Mouse (Mus musculus): ENCODE data around the gene Thsd4. TPM values are rescaled to one million over a fixed set of nuclear protein-coding genes. Genes with fewer than 3 reads are reported as not detected.
"Not testable (repeated sequence)": the region's sequence is repeated elsewhere in the genome, so short reads cannot be mapped to it uniquely, and the experiment has no call there.

Gene Thsd4
- polyA plus RNA-seq, 1 experiment, result 0.97 TPM

GRCm38 (mm10) chr9:60280786-60281185, 241.1 kb downstream of the Thsd4 start:
- H3K27ac ChIP-seq (ENCODE audit: control insufficient read depth, insufficient read depth, low read depth, low read length, poor library complexity), result no peak overlapping the region
- TF ChIP-seq POLR2A (IDR thresholded peaks at IDR 0.05; ENCODE audit: borderline replicate concordance, control insufficient read depth, low read depth, low read length), result no peak
- no peak for TF ChIP-seq CTCF (IDR thresholded peaks at IDR 0.05; ENCODE audit: control insufficient read depth, insufficient read depth, low read length)
- WGBS, result 74% methylated on average over 5 of the region's 5 CpGs
- no peak overlapping the region for H3K4me3 ChIP-seq (replicated peaks; ENCODE audit: control insufficient read depth, low read depth, low read length)
- H3K4me1 ChIP-seq (ENCODE audit: control insufficient read depth, insufficient read depth, low read length), result peaks cover 1% of the 10 kb centered on the region; the same call in 1 of the 2 replicates

GRCm38 (mm10) chr9:60279556-60279955, 242.3 kb downstream of the Thsd4 start:
- no peak overlapping the region for H3K4me3 ChIP-seq (replicated peaks; ENCODE audit: control insufficient read depth, low read depth, low read length)
- WGBS, result 32% methylated on average over 6 of the region's 6 CpGs
- H3K4me1 ChIP-seq (ENCODE audit: control insufficient read depth, insufficient read depth, low read length), result peaks cover 1% of the 10 kb centered on the region; the same call in 1 of the 2 replicates
- no peak overlapping the region for H3K27ac ChIP-seq (ENCODE audit: control insufficient read depth, insufficient read depth, low read depth, low read length, poor library complexity)
- TF ChIP-seq POLR2A (IDR thresholded peaks at IDR 0.05; ENCODE audit: borderline replicate concordance, control insufficient read depth, low read depth, low read length) (no peak), CTCF (IDR thresholded peaks at IDR 0.05; ENCODE audit: control insufficient read depth, insufficient read depth, low read length) (no peak)

- no peak overlapping the region for H3K27ac ChIP-seq (ENCODE audit: control insufficient read depth, insufficient read depth, low read depth, low read length, poor library complexity)
These were observed 245.5 kb downstream of the Thsd4 start for GRCm38 (mm10) chr9:60276351-60276750.

DNA sequence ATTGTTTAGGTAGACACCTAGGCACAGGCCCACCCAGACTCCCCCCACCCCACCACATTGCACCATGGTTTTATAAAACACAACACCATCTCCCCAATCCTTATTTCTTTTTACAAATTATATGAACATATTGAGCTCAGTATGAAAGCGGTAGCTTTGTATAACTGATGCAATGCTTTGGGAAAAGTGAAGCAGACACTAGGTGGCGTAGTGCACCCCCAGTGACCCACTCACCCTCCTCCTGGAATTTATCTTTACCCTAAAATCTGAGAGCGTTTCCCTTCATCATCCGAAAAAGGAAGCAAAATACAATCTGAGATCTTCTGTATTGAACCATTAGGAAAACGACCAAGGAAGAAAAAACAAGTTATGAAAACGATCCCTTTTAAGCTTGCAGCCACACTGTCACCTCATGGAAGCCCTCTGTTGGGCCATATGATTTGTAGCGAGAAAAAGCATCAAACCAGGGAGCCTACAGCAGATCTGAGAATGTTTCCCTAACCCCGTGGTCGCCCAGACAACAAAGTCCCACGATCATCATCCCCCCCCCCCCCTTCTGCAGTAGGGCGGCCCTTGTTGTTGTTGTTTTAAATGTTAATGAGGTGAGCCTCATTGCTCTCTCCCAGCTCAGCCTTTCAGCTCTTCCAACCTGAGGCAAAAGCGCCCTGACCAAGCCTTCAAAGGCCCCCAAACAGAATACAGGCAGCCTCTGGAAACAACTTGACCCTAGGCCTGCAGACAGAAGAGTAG, 246.3 kb downstream of the Thsd4 start:
- WGBS, result 32% methylated on average over 12 of the region's 12 CpGs
- Histone ChIP-seq H3K27ac (ENCODE audit: control insufficient read depth, insufficient read depth, low read depth, low read length, poor library complexity) (no peak overlapping the region), H3K4me3 (replicated peaks; ENCODE audit: control insufficient read depth, low read depth, low read length) (no peak overlapping the region), H3K4me1 (ENCODE audit: control insufficient read depth, insufficient read depth, low read length) (peaks cover 1% of the 10 kb centered on the region; the same call in 1 of the 2 replicates)
- TF ChIP-seq POLR2A (IDR thresholded peaks at IDR 0.05; ENCODE audit: borderline replicate concordance, control insufficient read depth, low read depth, low read length) (no peak), CTCF (IDR thresholded peaks at IDR 0.05; ENCODE audit: control insufficient read depth, insufficient read depth, low read length) (peak; percentile 34; the same call in 1 of the 2 replicates)

More at GRCm38 (mm10) chr9:60276351-60276750, 245.5 kb downstream of the Thsd4 start:
- WGBS, result 53% methylated on average over 5 of the region's 5 CpGs
- TF ChIP-seq CTCF (IDR thresholded peaks at IDR 0.05; ENCODE audit: control insufficient read depth, insufficient read depth, low read length), result no peak
- TF ChIP-seq POLR2A (IDR thresholded peaks at IDR 0.05; ENCODE audit: borderline replicate concordance, control insufficient read depth, low read depth, low read length), result no peak
- no peak overlapping the region for H3K4me3 ChIP-seq (replicated peaks; ENCODE audit: control insufficient read depth, low read depth, low read length)
- H3K4me1 ChIP-seq (ENCODE audit: control insufficient read depth, insufficient read depth, low read length), result peaks cover 1% of the 10 kb centered on the region; the same call in 1 of the 2 replicates

- H3K4me3 ChIP-seq (replicated peaks; ENCODE audit: control insufficient read depth, low read depth, low read length), result no peak overlapping the region
- no peak overlapping the region for H3K27ac ChIP-seq (ENCODE audit: control insufficient read depth, insufficient read depth, low read depth, low read length, poor library complexity)
- no peak for TF ChIP-seq CTCF (IDR thresholded peaks at IDR 0.05; ENCODE audit: control insufficient read depth, insufficient read depth, low read length)
- no peak for TF ChIP-seq POLR2A (IDR thresholded peaks at IDR 0.05; ENCODE audit: borderline replicate concordance, control insufficient read depth, low read depth, low read length)
- 45% methylated on average over 4 of the region's 4 CpGs for WGBS
- H3K4me1 ChIP-seq (ENCODE audit: control insufficient read depth, insufficient read depth, low read length), result no peaks in the 10 kb centered on the region; the same call in 1 of the 2 replicates
These were observed 247.3 kb downstream of the Thsd4 start for GRCm38 (mm10) chr9:60274503-60274902.

DNA sequence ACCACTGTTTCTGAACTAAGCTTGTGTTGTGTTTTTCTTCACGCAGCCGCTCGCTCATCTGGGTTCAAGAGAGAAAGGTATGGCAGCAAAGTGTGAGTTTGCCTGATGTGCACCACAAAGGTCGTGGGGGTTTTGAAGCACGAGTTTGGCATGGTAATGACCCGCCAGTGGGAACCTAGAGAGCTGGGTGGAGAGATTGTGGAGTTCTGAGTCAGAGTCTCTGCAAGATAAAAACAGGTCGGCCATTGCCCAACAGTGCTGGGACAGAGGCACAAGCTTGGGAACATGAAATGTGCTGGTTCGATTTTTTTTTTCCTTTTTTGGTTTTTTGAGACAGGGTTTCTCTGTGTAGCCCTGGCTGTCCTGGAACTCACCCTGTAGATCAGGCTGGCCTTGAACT, 249.5 kb downstream of the Thsd4 start:
- H3K4me3 ChIP-seq (replicated peaks; ENCODE audit: control insufficient read depth, low read depth, low read length); H3K27ac ChIP-seq (ENCODE audit: control insufficient read depth, insufficient read depth, low read depth, low read length, poor library complexity); H3K4me1 ChIP-seq (ENCODE audit: control insufficient read depth, insufficient read depth, low read length): not testable (repeated sequence)
- 71% methylated on average over 8 of the region's 8 CpGs for WGBS

GRCm38 (mm10) chr9:60271940-60272339, 249.9 kb downstream of the Thsd4 start:
- H3K27ac ChIP-seq (ENCODE audit: control insufficient read depth, insufficient read depth, low read depth, low read length, poor library complexity), result no peak overlapping the region
- no peak for TF ChIP-seq POLR2A (IDR thresholded peaks at IDR 0.05; ENCODE audit: borderline replicate concordance, control insufficient read depth, low read depth, low read length)
- TF ChIP-seq CTCF (IDR thresholded peaks at IDR 0.05; ENCODE audit: control insufficient read depth, insufficient read depth, low read length), result no peak
- no peaks in the 10 kb centered on the region for H3K4me1 ChIP-seq (ENCODE audit: control insufficient read depth, insufficient read depth, low read length)
- H3K4me3 ChIP-seq (replicated peaks; ENCODE audit: control insufficient read depth, low read depth, low read length), result no peak overlapping the region
- WGBS, result 62% methylated on average over 2 of the region's 2 CpGs

GRCm38 (mm10) chr9:60269807-60270206, 252.0 kb downstream of the Thsd4 start:
- H3K27ac ChIP-seq (ENCODE audit: control insufficient read depth, insufficient read depth, low read depth, low read length, poor library complexity), result no peak overlapping the region
- 66% methylated on average over 5 of the region's 5 CpGs for whole genome bisulfite sequencing

GRCm38 (mm10) chr9:60267273-60267626, 254.6 kb downstream of the Thsd4 start:
- no peaks in the 10 kb centered on the region for H3K4me1 ChIP-seq (ENCODE audit: control insufficient read depth, insufficient read depth, low read length)
- no peak overlapping the region for H3K27ac ChIP-seq (ENCODE audit: control insufficient read depth, insufficient read depth, low read depth, low read length, poor library complexity)
- TF ChIP-seq CTCF (IDR thresholded peaks at IDR 0.05; ENCODE audit: control insufficient read depth, insufficient read depth, low read length), result no peak
- no peak for TF ChIP-seq POLR2A (IDR thresholded peaks at IDR 0.05; ENCODE audit: borderline replicate concordance, control insufficient read depth, low read depth, low read length)
- H3K4me3 ChIP-seq (replicated peaks; ENCODE audit: control insufficient read depth, low read depth, low read length), result no peak overlapping the region
- WGBS, result 75% methylated on average over 5 of the region's 5 CpGs

More at GRCm38 (mm10) chr9:60269807-60270206, 252.0 kb downstream of the Thsd4 start:
- TF ChIP-seq POLR2A (IDR thresholded peaks at IDR 0.05; ENCODE audit: borderline replicate concordance, control insufficient read depth, low read depth, low read length) (no peak), CTCF (IDR thresholded peaks at IDR 0.05; ENCODE audit: control insufficient read depth, insufficient read depth, low read length) (no peak)
- no peak overlapping the region for H3K4me3 ChIP-seq (replicated peaks; ENCODE audit: control insufficient read depth, low read depth, low read length)
- no peaks in the 10 kb centered on the region for H3K4me1 ChIP-seq (ENCODE audit: control insufficient read depth, insufficient read depth, low read length)
